Mouse (Mus musculus): Measurements from ENCODE around the gene Pum3. TPM values are rescaled to one million over a fixed set of nuclear protein-coding genes. Genes with fewer than 3 reads are reported as not detected.
A peak's percentile ranks its signal among the peaks of the same experiment; 100 is the strongest.
"Not testable (repeated sequence)": the region's sequence is repeated elsewhere in the genome, so short reads cannot be mapped to it uniquely, and the experiment has no call there.

Pum3 gene
- total RNA-seq, 2 experiments from 2014 or later = 18.4 to 29.5 TPM

- TF ChIP-seq CTCF (IDR thresholded peaks at IDR 0.05) = peak; percentile 70
- H3K4me3 ChIP-seq = no peak overlapping the region
- peak; percentile 76 for DNase-seq
- intact Hi-C loops (cut with DNase I) = loop anchor here (2.0 to 10.0 kb wide), 2 partner anchors 202 to 292 kb away; partner anchors contain the start of gene Vldlr
- no peak overlapping the region for H3K27ac ChIP-seq
Observed at GRCm38 (mm10) chr19:27416569-27416968, 13.1 kb downstream of the Pum3 start.

- DNase-seq = no peak
- intact Hi-C loops (cut with DNase I) = loop anchor here (10.0 kb wide), 1 partner anchor 197 kb away; the partner anchor contains the start of gene Vldlr
- H3K4me3 ChIP-seq = no peak overlapping the region
- no peak for TF ChIP-seq CTCF (IDR thresholded peaks at IDR 0.05)
- no peak overlapping the region for H3K27ac ChIP-seq
Observed at GRCm38 (mm10) chr19:27411340-27411739, 18.3 kb downstream of the Pum3 start.

GRCm38 (mm10) chr19:27410751-27411150 lies 18.9 kb downstream of the Pum3 start:
- intact Hi-C loops (cut with DNase I) = loop anchor here (10.0 kb wide), 1 partner anchor 196 kb away; the partner anchor contains the start of gene Vldlr
- Histone ChIP-seq H3K4me3 (no peak overlapping the region), H3K27ac (0 out of 2 replicates have a peak overlapping the region, but pooled peaks have one; percentile 56)
- no peak for TF ChIP-seq CTCF (IDR thresholded peaks at IDR 0.05)
- no peak for DNase-seq

- no peak for DNase-seq
- intact Hi-C loops (cut with DNase I) = loop anchor here (10.0 kb wide), 1 partner anchor 195 kb away; the partner anchor contains the start of gene Vldlr
- no peak overlapping the region for H3K4me3 ChIP-seq
- H3K27ac ChIP-seq = no peak overlapping the region
- TF ChIP-seq CTCF (IDR thresholded peaks at IDR 0.05) = no peak
Observed at GRCm38 (mm10) chr19:27409782-27410181, 19.8 kb downstream of the Pum3 start.

GRCm38 (mm10) chr19:27409196-27409595 lies 20.4 kb downstream of the Pum3 start:
- peak overlapping the region; percentile 48 for H3K27ac ChIP-seq
- no peak overlapping the region for H3K4me3 ChIP-seq
- TF ChIP-seq CTCF (IDR thresholded peaks at IDR 0.05) = no peak
- intact Hi-C loops (cut with DNase I) = no loop called here
- DNase-seq = no peak

GRCm38 (mm10) chr19:27397797-27398196 lies 31.8 kb downstream of the Pum3 start:
- no peak overlapping the region for H3K27ac ChIP-seq

GRCm38 (mm10) chr19:27397223-27397622 lies 32.4 kb downstream of the Pum3 start:
- no peak for DNase-seq
- Histone ChIP-seq H3K27ac (no peak overlapping the region), H3K4me3 (no peak overlapping the region)
- intact Hi-C loops (cut with DNase I) = no loop called here
- no peak for TF ChIP-seq CTCF (IDR thresholded peaks at IDR 0.05)

More at GRCm38 (mm10) chr19:27397797-27398196, 31.8 kb downstream of the Pum3 start:
- H3K4me3 ChIP-seq = no peak overlapping the region
- no peak for DNase-seq
- intact Hi-C loops (cut with DNase I) = no loop called here
- no peak for TF ChIP-seq CTCF (IDR thresholded peaks at IDR 0.05)

- no peak for TF ChIP-seq CTCF (IDR thresholded peaks at IDR 0.05)
- no peak overlapping the region for H3K4me3 ChIP-seq
- no peak for DNase-seq
- peak overlapping the region; percentile 56; the same call in 1 of the 2 replicates for H3K27ac ChIP-seq
- intact Hi-C loops (cut with DNase I) = no loop called here
Observed at GRCm38 (mm10) chr19:27396719-27397118, 32.9 kb downstream of the Pum3 start.

GRCm38 (mm10) chr19:27395936-27396335 lies 33.7 kb downstream of the Pum3 start:
- no peak overlapping the region for H3K4me3 ChIP-seq
- intact Hi-C loops (cut with DNase I) = no loop called here
- TF ChIP-seq CTCF (IDR thresholded peaks at IDR 0.05) = no peak
- no peak for DNase-seq
- H3K27ac ChIP-seq = peak overlapping the region; percentile 56

GRCm38 (mm10) chr19:27395481-27395880 lies 34.1 kb downstream of the Pum3 start:
- DNase-seq = no peak
- intact Hi-C loops (cut with DNase I) = no loop called here
- 0 out of 2 replicates have a peak, but pooled peaks have one; percentile 10 for TF ChIP-seq CTCF (IDR thresholded peaks at IDR 0.05)
- no peak overlapping the region for H3K4me3 ChIP-seq
- peak overlapping the region; percentile 56 for H3K27ac ChIP-seq

GRCm38 (mm10) chr19:27394341-27394990 lies 35.2 kb downstream of the Pum3 start:
- TF ChIP-seq CTCF (IDR thresholded peaks at IDR 0.05) = no peak
- no peak for DNase-seq
- H3K27ac ChIP-seq = no peak overlapping the region
- intact Hi-C loops (cut with DNase I) = no loop called here
- H3K4me3 ChIP-seq = no peak overlapping the region

GRCm38 (mm10) chr19:27392431-27392830 lies 37.2 kb downstream of the Pum3 start:
- DNase-seq = no peak
- no peak overlapping the region for H3K27ac ChIP-seq
- intact Hi-C loops (cut with DNase I) = no loop called here
- no peak overlapping the region for H3K4me3 ChIP-seq
- TF ChIP-seq CTCF (IDR thresholded peaks at IDR 0.05) = no peak

GRCm38 (mm10) chr19:27391344-27391743 lies 38.3 kb downstream of the Pum3 start:
- Histone ChIP-seq H3K27ac (no peak overlapping the region), H3K4me3 (no peak overlapping the region)
- intact Hi-C loops (cut with DNase I) = no loop called here
- no peak for DNase-seq
- TF ChIP-seq CTCF (IDR thresholded peaks at IDR 0.05) = no peak

GRCm38 (mm10) chr19:27389566-27389965 lies 40.1 kb downstream of the Pum3 start:
- DNase-seq; H3K4me3 ChIP-seq; H3K27ac ChIP-seq; intact Hi-C loops (cut with DNase I): not testable (repeated sequence)
